Mouse (Mus musculus) layer of hippocampus, adult 2 months (tissue): Measurements from ENCODE around the gene Gm49318. TPM values are rescaled to one million over a fixed set of nuclear protein-coding genes. Genes with fewer than 3 reads are reported as not detected.

Experiments
- DNase-seq, 2 experiments: peaks; one replicate each; pipeline ENCODE4 v3.0.0; 2022; ENCODE audit warnings: low spot score in 2 of 2
- H3K27ac ChIP-seq: fragments of 200-600 bp; 2 replicates; pipeline ENCODE4 v1.8.1; 2022
- H3K4me3 ChIP-seq: fragments of 200-600 bp; 2 replicates; pipeline ENCODE4 v1.8.1; 2022; ENCODE audit warnings: mild to moderate bottlenecking
- CTCF ChIP-seq: fragments of 200-600 bp; conservative IDR thresholded peaks from 2 replicates; pipeline ENCODE4 v1.8.1; 2022; ENCODE audit warnings: antibody characterized with exemption, mild to moderate bottlenecking, moderate library complexity
- total RNA-seq, 2 experiments: library from RNA; stranded (reverse); gene quantifications; 2 replicates each; pipeline ENCODE4 v1.2.3; 2021

The Gm49318 gene
- total RNA-seq, 2 experiments from 2014 or later, result 2.2 to 6.3 TPM

- no peak for TF ChIP-seq CTCF
- no peak for DNase-seq
- Histone ChIP-seq H3K4me3 (peak overlapping the region; percentile 11; the same call in 1 of the 2 replicates), H3K27ac (peak overlapping the region; percentile 14; the same call in 1 of the 2 replicates)
Observed at GRCm38 (mm10) chr9:22047329-22047728, 23.7 kb downstream of the Gm49318 start.

- no peak overlapping the region for H3K4me3 ChIP-seq
- H3K27ac ChIP-seq, result no peak overlapping the region
- TF ChIP-seq CTCF, result no peak
- no peak for DNase-seq
Observed at GRCm38 (mm10) chr9:22041832-22042231, 29.2 kb downstream of the Gm49318 start.

DNA sequence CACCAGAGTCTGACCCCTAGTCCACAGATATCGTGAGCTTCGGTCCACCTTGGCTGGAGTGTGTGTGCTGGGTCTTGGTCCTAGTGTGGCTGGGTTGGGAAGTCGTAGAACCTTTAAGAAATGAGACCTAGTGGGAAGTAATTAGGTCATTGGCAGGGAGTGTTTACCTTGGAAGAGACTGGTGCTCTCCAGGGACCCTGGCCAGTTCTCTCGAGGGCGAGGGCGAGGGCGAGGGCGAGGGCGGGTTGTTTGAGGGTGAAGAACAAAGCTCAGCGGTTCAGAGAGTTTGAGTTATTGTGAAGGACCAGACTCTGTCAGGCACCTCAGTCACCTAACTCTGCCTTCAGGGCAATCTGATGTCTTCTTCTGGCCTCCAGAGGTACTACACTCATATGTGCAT, 33.2 kb downstream of the Gm49318 start:
- DNase-seq, result no peak
- H3K27ac ChIP-seq, result no peak overlapping the region
- TF ChIP-seq CTCF, result no peak; the same call in 1 of the 2 replicates
- no peak overlapping the region for H3K4me3 ChIP-seq

GRCm38 (mm10) chr9:22035300-22036044, 35.6 kb downstream of the Gm49318 start:
- DNase-seq, result no peak
- H3K4me3 ChIP-seq, result no peak overlapping the region
- peak overlapping the region; percentile 3; the same call in 1 of the 2 replicates for H3K27ac ChIP-seq
- TF ChIP-seq CTCF, result no peak

GRCm38 (mm10) chr9:22030386-22030785, 40.7 kb downstream of the Gm49318 start:
- TF ChIP-seq CTCF, result no peak
- no peak for DNase-seq
- H3K4me3 ChIP-seq, result no peak overlapping the region
- H3K27ac ChIP-seq, result peak overlapping the region; percentile 41; the same call in 1 of the 2 replicates

GRCm38 (mm10) chr9:22028467-22028866, 42.6 kb downstream of the Gm49318 start:
- no peak for TF ChIP-seq CTCF
- Histone ChIP-seq H3K27ac (peak overlapping the region; percentile 51), H3K4me3 (no peak overlapping the region)
- DNase-seq, result no peak

GRCm38 (mm10) chr9:22024592-22024991, 46.5 kb downstream of the Gm49318 start:
- Histone ChIP-seq H3K27ac (peak overlapping the region; percentile 81), H3K4me3 (no peak overlapping the region)
- DNase-seq, result no peak
- no peak for TF ChIP-seq CTCF

GRCm38 (mm10) chr9:22017208-22017825, 53.7 kb downstream of the Gm49318 start:
- DNase-seq, result no peak
- Histone ChIP-seq H3K27ac (no peak overlapping the region), H3K4me3 (no peak overlapping the region)
- no peak for TF ChIP-seq CTCF

GRCm38 (mm10) chr9:22016245-22016644, 54.8 kb downstream of the Gm49318 start:
- H3K4me3 ChIP-seq, result no peak overlapping the region
- no peak for TF ChIP-seq CTCF
- no peak for DNase-seq
- H3K27ac ChIP-seq, result no peak overlapping the region

DNA sequence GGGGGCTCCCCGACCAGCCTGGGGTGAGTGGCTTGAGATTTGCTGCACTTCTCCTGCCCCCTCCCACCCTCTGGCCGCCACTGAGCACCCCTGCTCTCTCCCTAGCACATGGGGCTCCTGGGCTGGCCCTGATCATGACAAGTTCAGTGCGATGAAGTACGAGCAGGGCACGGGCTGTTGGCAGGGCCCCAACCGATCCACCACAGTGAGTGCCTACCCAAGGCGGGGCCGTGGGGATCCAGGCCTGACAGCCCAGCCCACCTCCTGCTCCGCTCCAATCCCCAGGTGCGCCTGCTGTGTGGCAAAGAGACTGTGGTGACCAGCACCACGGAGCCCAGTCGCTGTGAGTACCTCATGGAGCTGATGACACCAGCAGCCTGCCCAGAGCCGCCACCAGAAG, 58.3 kb downstream of the Gm49318 start:
- TF ChIP-seq CTCF, result no peak

GRCm38 (mm10) chr9:22011055-22011454, 60.0 kb downstream of the Gm49318 start:
- Histone ChIP-seq H3K4me3 (no peak overlapping the region), H3K27ac (no peak overlapping the region)
- DNase-seq, result no peak
- TF ChIP-seq CTCF, result no peak

More for the DNA sequence above, 58.3 kb downstream of the Gm49318 start:
- Histone ChIP-seq H3K27ac (no peak overlapping the region), H3K4me3 (no peak overlapping the region)
- no peak for DNase-seq

DNA sequence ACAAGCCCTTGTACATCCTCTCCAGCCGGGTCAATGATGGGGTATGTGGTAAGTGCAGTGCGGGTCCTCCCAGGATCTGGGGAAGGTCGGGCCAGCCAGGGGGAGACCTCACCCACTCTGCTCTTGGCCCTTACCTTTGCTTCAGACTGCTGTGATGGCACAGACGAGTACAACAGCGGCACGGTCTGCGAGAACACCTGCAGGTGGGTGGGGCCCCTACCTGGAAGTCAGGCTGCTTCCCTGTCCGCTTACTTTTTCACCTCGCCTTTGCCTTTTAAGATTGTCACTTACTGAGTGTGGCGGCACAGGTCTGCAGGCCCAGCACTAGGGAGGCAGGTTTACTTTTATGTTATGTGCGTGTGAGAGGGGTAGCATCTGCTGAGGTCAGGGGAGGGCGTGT, 66.5 kb downstream of the Gm49318 start:
- Histone ChIP-seq H3K4me3 (peak overlapping the region; percentile 83; the same call in 1 of the 2 replicates), H3K27ac (no peak overlapping the region)
- no peak for TF ChIP-seq CTCF
- no peak for DNase-seq

GRCm38 (mm10) chr9:22003163-22003554, 67.9 kb downstream of the Gm49318 start:
- Histone ChIP-seq H3K4me3 (peak overlapping the region; percentile 83), H3K27ac (peak overlapping the region; percentile 85)
- no peak for DNase-seq
- no peak for TF ChIP-seq CTCF
